Mouse (Mus musculus): Measurements from ENCODE around the gene Ank3. TPM values are rescaled to one million over a fixed set of nuclear protein-coding genes. Genes with fewer than 3 reads are reported as not detected.

The Ank3 gene
- polyA plus RNA-seq, 1 experiment from 2014 or later, result 22.5 TPM

DNA sequence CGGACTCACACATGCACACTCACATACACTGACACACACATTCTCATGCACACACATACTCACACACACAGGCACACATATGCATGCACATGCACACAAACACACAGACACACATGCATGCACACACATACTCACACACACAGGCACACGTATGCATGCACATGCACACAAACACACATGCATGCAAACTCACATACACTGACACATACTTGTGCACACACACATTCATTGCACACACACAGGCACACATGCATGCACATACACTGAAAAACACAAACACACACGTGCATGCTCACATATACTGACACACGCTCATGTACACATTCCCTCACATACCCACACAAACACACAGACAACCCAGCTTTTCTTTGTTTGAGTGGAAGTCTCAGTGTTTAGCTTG lies 157.0 kb downstream of the Ank3 start:
- Histone ChIP-seq H3K9me3 (ENCODE audit: control insufficient read depth, low read length) (no peaks in the 10 kb centered on the region), H3K4me2 (ENCODE audit: low read depth, low read length) (no peak overlapping the region), H3K4me1 (ENCODE audit: control insufficient read depth, insufficient read depth, low read length) (no peaks in the 10 kb centered on the region), H3K9ac (ENCODE audit: low read depth, low read length) (no peak overlapping the region), H3K27ac (replicated peaks; ENCODE audit: low read depth, low read length) (no peak overlapping the region), H3K27me3 (replicated peaks; ENCODE audit: control insufficient read depth, insufficient read depth, low read length) (no peaks in the 10 kb centered on the region), H3K4me3 (ENCODE audit: low read depth, low read length) (no peak overlapping the region), H3K36me3 (ENCODE audit: control insufficient read depth, insufficient read depth, low read length) (no peaks in the 10 kb centered on the region)
- ATAC-seq (ENCODE audit: low read depth) (no peak), DNase-seq (ENCODE audit: low spot score) (no peak)
- WGBS, result 94% methylated on average over 4 of the region's 4 CpGs

DNA sequence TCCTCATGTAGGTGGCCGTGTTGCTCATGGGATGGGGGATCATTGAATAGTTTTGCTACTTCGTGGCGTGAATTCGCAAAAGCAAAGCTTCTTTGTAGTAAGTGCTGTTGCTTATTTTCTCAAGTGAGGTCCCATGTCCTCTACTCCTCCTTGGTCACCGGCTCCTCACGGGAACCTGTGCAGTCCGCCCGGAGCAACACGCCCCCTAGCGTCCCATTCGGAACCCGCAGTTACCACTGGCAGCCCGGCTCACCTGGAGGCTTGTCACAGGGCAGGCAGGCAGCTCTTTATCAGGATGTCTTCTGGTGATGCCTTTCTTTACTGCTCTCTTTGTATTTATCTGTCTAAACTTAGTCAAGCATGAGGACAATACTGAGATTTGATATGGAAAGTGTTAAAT lies 157.7 kb downstream of the Ank3 start:
- H3K4me3 ChIP-seq (ENCODE audit: low read depth, low read length), result no peak overlapping the region
- no peak overlapping the region for H3K27ac ChIP-seq (replicated peaks; ENCODE audit: low read depth, low read length)
- H3K9ac ChIP-seq (ENCODE audit: low read depth, low read length), result no peak overlapping the region
- no peak overlapping the region for H3K4me2 ChIP-seq (ENCODE audit: low read depth, low read length)
- DNase-seq (ENCODE audit: low spot score) (no peak), ATAC-seq (ENCODE audit: low read depth) (no peak)
- 26% methylated on average over 13 of the region's 13 CpGs for WGBS
- H3K9me3 ChIP-seq (ENCODE audit: control insufficient read depth, low read length), result no peaks in the 10 kb centered on the region
- H3K4me1 ChIP-seq (ENCODE audit: control insufficient read depth, insufficient read depth, low read length), result no peaks in the 10 kb centered on the region
- H3K27me3 ChIP-seq (replicated peaks; ENCODE audit: control insufficient read depth, insufficient read depth, low read length), result no peaks in the 10 kb centered on the region
- no peaks in the 10 kb centered on the region for H3K36me3 ChIP-seq (ENCODE audit: control insufficient read depth, insufficient read depth, low read length)

DNA sequence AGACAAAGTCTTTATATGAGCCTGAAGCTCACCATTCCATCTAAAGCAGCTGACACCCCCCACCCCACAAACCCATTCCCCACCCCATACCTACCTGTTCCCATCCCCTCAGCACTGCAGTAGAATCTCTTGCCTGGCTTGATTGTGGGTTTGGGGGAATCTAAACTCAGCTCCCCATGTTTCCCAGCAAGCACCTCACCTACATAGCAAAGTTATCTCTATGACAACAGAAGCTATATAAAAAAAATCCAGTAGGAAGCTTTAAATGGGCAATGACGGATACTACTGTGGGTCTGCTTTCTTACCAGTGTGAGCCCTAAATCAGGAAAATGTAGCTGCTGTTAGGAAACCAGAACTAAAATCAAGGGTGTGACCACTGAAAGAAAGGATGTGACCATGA lies 161.7 kb downstream of the Ank3 start:
- Histone ChIP-seq H3K27me3 (replicated peaks; ENCODE audit: control insufficient read depth, insufficient read depth, low read length) (no peaks in the 10 kb centered on the region), H3K4me1 (ENCODE audit: control insufficient read depth, insufficient read depth, low read length) (no peaks in the 10 kb centered on the region), H3K9ac (ENCODE audit: low read depth, low read length) (no peak overlapping the region), H3K4me2 (ENCODE audit: low read depth, low read length) (no peak overlapping the region), H3K36me3 (ENCODE audit: control insufficient read depth, insufficient read depth, low read length) (no peaks in the 10 kb centered on the region), H3K4me3 (ENCODE audit: low read depth, low read length) (no peak overlapping the region), H3K27ac (replicated peaks; ENCODE audit: low read depth, low read length) (no peak overlapping the region), H3K9me3 (ENCODE audit: control insufficient read depth, low read length) (no peaks in the 10 kb centered on the region)
- WGBS, result 79% methylated on average over 1 of the region's 1 CpGs
- DNase-seq (ENCODE audit: low spot score) (no peak), ATAC-seq (ENCODE audit: low read depth) (no peak)

DNA sequence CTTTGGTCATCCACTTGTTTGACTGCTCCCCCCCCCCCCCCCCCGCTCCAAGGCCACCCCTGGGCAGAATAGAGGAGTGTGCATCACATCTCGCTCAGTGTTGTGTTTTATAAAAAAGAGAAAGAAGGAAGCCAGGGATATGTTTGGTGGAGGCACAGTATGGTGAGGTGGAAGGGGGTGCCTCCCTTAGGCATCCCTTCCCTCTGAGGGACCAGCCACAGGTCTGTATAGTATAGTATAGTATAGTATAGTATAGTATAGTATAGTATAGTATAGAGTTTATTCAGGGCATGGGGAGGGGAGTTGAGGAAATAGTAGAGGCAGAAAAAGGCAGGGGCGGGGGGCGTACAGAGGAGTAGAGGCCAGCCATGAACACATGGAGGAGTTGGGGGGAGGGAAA lies 164.4 kb downstream of the Ank3 start:
- H3K4me3 ChIP-seq (ENCODE audit: low read depth, low read length), result no peak overlapping the region
- ATAC-seq (ENCODE audit: low read depth) (no peak), DNase-seq (ENCODE audit: low spot score) (no peak)
- no peaks in the 10 kb centered on the region for H3K27me3 ChIP-seq (replicated peaks; ENCODE audit: control insufficient read depth, insufficient read depth, low read length)
- H3K4me2 ChIP-seq (ENCODE audit: low read depth, low read length), result no peak overlapping the region
- H3K9ac ChIP-seq (ENCODE audit: low read depth, low read length), result no peak overlapping the region
- H3K27ac ChIP-seq (replicated peaks; ENCODE audit: low read depth, low read length), result no peak overlapping the region
- no peaks in the 10 kb centered on the region for H3K9me3 ChIP-seq (ENCODE audit: control insufficient read depth, low read length)
- 86% methylated on average over 4 of the region's 4 CpGs for WGBS
- no peaks in the 10 kb centered on the region for H3K36me3 ChIP-seq (ENCODE audit: control insufficient read depth, insufficient read depth, low read length)
- no peaks in the 10 kb centered on the region for H3K4me1 ChIP-seq (ENCODE audit: control insufficient read depth, insufficient read depth, low read length)

DNA sequence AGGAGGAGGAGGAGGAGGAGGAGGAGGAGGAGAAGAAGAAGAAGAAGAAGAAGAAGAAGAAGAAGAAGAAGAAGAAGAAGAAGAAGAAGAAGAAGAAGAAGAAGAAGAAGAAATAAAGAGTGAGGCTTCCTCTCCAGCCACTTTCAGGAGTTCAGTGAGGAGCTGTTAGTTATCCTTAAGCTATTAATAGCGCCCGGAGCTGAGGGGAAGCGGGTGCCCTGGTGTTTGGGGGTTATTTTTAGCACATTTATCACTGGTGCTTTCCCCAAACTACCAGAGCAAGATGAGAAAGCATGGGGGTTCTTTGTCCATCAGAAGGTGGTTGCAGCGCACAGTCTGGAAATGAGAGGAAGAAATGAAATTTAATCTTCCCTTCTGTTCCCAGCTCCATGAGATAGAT lies 166.5 kb downstream of the Ank3 start:
- H3K9ac ChIP-seq (ENCODE audit: low read depth, low read length), result no peak overlapping the region

DNA sequence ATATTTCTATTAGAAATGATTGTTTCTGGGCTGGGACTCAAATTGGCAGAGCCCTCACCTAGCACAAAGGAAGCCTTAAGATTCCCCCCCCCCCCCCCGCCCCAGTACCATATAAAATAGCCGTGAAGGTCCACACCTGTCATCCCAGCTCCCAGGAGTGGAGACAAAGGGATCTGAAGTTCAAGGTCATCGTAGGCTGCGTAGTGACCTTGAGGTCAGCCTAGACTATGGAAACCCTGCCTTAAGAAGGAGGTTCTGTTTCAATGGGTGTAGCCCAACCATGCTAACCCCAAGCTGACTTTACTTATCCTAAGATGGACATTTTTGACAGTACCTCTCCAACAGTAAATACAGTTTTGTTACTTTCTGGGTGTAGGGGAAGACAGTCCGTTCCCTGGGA lies 170.4 kb downstream of the Ank3 start:
- H3K27ac ChIP-seq (replicated peaks; ENCODE audit: low read depth, low read length), result no peak overlapping the region
- DNase-seq (ENCODE audit: low spot score) (no peak), ATAC-seq (ENCODE audit: low read depth) (no peak)
- H3K4me3 ChIP-seq (ENCODE audit: low read depth, low read length), result no peak overlapping the region
- H3K4me1 ChIP-seq (ENCODE audit: control insufficient read depth, insufficient read depth, low read length), result peaks cover 7% of the 10 kb centered on the region
- 75% methylated on average over 4 of the region's 5 CpGs for WGBS
- H3K9me3 ChIP-seq (ENCODE audit: control insufficient read depth, low read length), result no peaks in the 10 kb centered on the region
- no peaks in the 10 kb centered on the region for H3K36me3 ChIP-seq (ENCODE audit: control insufficient read depth, insufficient read depth, low read length)
- H3K4me2 ChIP-seq (ENCODE audit: low read depth, low read length), result no peak overlapping the region
- no peaks in the 10 kb centered on the region for H3K27me3 ChIP-seq (replicated peaks; ENCODE audit: control insufficient read depth, insufficient read depth, low read length)
- H3K9ac ChIP-seq (ENCODE audit: low read depth, low read length), result no peak overlapping the region

More for the DNA sequence above, 166.5 kb downstream of the Ank3 start:
- WGBS, result 78% methylated on average over 4 of the region's 4 CpGs
- no peaks in the 10 kb centered on the region for H3K36me3 ChIP-seq (ENCODE audit: control insufficient read depth, insufficient read depth, low read length)
- H3K4me2 ChIP-seq (ENCODE audit: low read depth, low read length), result no peak overlapping the region
- ATAC-seq (ENCODE audit: low read depth) (no peak), DNase-seq (ENCODE audit: low spot score) (no peak)
- no peak overlapping the region for H3K4me3 ChIP-seq (ENCODE audit: low read depth, low read length)
- no peaks in the 10 kb centered on the region; the same call in 1 of the 2 replicates for H3K4me1 ChIP-seq (ENCODE audit: control insufficient read depth, insufficient read depth, low read length)
- no peak overlapping the region for H3K27ac ChIP-seq (replicated peaks; ENCODE audit: low read depth, low read length)
- no peaks in the 10 kb centered on the region for H3K9me3 ChIP-seq (ENCODE audit: control insufficient read depth, low read length)
- no peaks in the 10 kb centered on the region for H3K27me3 ChIP-seq (replicated peaks; ENCODE audit: control insufficient read depth, insufficient read depth, low read length)

DNA sequence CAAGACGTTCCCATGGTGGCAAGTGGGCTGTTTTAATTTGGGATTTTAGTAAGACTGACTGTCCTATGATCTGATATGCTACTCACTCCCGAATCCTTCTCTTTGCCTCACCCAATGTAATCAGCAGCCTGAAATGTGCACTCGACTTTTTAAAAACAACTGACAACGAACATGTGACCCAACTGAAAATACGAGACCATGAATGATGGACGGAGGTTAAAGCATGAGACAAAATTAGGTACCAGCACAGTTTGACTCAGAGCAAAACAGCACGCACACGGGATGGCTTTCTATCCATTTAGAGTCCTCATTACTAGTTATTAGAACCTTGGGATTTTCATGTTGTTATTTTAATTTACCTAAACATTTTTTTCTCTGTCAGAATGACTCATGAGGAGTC lies 171.2 kb downstream of the Ank3 start:
- DNase-seq (ENCODE audit: low spot score), result no peak
- H3K4me3 ChIP-seq (ENCODE audit: low read depth, low read length), result no peak overlapping the region
- ATAC-seq (ENCODE audit: low read depth), result no peak
- no peaks in the 10 kb centered on the region for H3K36me3 ChIP-seq (ENCODE audit: control insufficient read depth, insufficient read depth, low read length)
- no peak overlapping the region for H3K4me2 ChIP-seq (ENCODE audit: low read depth, low read length)
- no peaks in the 10 kb centered on the region for H3K27me3 ChIP-seq (replicated peaks; ENCODE audit: control insufficient read depth, insufficient read depth, low read length)
- H3K9ac ChIP-seq (ENCODE audit: low read depth, low read length), result no peak overlapping the region
- H3K27ac ChIP-seq (replicated peaks; ENCODE audit: low read depth, low read length), result no peak overlapping the region
- 37% methylated on average over 8 of the region's 8 CpGs for WGBS
- H3K4me1 ChIP-seq (ENCODE audit: control insufficient read depth, insufficient read depth, low read length), result peaks cover 13% of the 10 kb centered on the region
- H3K9me3 ChIP-seq (ENCODE audit: control insufficient read depth, low read length), result no peaks in the 10 kb centered on the region

DNA sequence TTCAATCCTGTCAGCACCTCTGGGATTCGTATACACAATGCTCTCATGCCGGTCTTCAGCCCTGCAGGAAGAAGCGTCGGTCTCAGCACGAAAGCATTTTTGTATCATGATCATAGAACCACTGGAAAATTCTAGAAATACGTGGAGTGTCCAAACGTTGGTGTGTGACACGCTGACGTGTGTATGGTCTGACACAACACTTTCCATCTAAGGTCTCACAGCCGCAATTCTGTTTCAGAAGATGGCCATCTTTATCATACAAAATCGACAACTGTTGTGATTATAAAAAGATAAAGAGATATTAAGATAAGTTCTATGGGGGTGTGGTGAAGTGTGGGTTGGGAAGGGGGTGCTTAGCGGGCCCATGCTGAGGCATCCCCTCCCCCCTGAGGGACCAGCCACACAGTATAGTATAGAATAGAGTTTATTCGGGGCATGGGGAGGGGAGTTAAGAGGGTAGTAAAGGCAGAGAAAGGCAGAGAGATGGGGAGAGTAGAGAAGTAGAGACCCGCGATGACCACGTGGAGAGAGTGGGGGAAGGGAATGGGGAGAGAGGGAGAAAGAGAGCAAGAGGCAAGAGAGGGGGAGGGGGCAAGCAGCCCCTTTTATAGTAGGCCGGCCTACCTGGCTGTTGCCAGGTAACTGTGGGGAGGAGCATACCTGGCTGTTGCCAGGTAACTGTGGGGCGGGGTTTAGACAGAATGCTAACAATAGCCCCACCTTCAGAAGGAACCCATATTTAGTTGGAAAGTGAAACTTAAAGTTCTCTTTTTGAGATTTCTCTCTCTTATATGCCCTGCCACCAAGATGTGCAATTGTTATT lies 172.1 kb downstream of the Ank3 start:
- Histone ChIP-seq H3K9ac (ENCODE audit: low read depth, low read length) (peak overlapping the region; percentile 28; the same call in 1 of the 2 replicates), H3K4me3 (ENCODE audit: low read depth, low read length) (peak overlapping the region; percentile 31), H3K36me3 (ENCODE audit: control insufficient read depth, insufficient read depth, low read length) (no peaks in the 10 kb centered on the region), H3K27me3 (replicated peaks; ENCODE audit: control insufficient read depth, insufficient read depth, low read length) (no peaks in the 10 kb centered on the region), H3K4me2 (ENCODE audit: low read depth, low read length) (peak overlapping the region; percentile 61), H3K9me3 (ENCODE audit: control insufficient read depth, low read length) (no peaks in the 10 kb centered on the region), H3K4me1 (ENCODE audit: control insufficient read depth, insufficient read depth, low read length) (peaks cover 13% of the 10 kb centered on the region), H3K27ac (replicated peaks; ENCODE audit: low read depth, low read length) (peak overlapping the region; percentile 49)
- DNase-seq (ENCODE audit: low spot score), result peak; percentile 73
- WGBS, result 36% methylated on average over 18 of the region's 18 CpGs
- peak; percentile 55; the same call in 1 of the 2 replicates for ATAC-seq (ENCODE audit: low read depth)

DNA sequence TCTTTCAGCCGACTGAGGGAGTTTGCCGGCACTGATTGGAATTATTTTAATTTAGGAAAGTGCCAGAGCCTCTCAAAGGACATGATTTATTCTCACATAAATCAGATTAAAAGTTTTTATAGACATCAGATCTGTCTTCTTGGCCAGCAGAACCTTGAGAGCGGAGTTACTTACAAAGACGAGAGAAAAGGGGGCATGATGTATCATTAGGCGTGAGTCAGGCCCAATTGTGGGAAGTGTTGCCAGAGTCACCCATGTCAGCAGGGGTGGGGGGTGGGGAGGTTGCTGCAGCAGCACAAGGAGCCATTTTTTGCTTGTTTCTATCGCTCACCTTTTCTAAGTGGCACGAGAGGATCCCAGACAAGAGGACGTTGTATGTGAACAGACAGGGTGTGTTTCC lies 172.8 kb downstream of the Ank3 start:
- Histone ChIP-seq H3K9me3 (ENCODE audit: control insufficient read depth, low read length) (no peaks in the 10 kb centered on the region), H3K4me2 (ENCODE audit: low read depth, low read length) (peak overlapping the region; percentile 61), H3K36me3 (ENCODE audit: control insufficient read depth, insufficient read depth, low read length) (no peaks in the 10 kb centered on the region), H3K4me3 (ENCODE audit: low read depth, low read length) (peak overlapping the region; percentile 31), H3K4me1 (ENCODE audit: control insufficient read depth, insufficient read depth, low read length) (peaks cover 13% of the 10 kb centered on the region), H3K27me3 (replicated peaks; ENCODE audit: control insufficient read depth, insufficient read depth, low read length) (no peaks in the 10 kb centered on the region), H3K9ac (ENCODE audit: low read depth, low read length) (peak overlapping the region; percentile 28; the same call in 1 of the 2 replicates), H3K27ac (replicated peaks; ENCODE audit: low read depth, low read length) (peak overlapping the region; percentile 49)
- no peak for DNase-seq (ENCODE audit: low spot score)
- WGBS, result under 1% methylated on average over 8 of the region's 8 CpGs
- no peak for ATAC-seq (ENCODE audit: low read depth)

Measured in embryonic facial prominence, embryonic 14.5 days (tissue).